Mouse (Mus musculus) forebrain, embryonic 12.5 days (tissue): ENCODE results near the gene Kif26b. TPM values are rescaled to one million over a fixed set of nuclear protein-coding genes. Genes with fewer than 3 reads are reported as not detected.

ENCODE experiments used
- ATAC-seq: fragments of 200-750 bp; cut with Nextera tagmentation; 2 replicates; pipeline ENCODE4 v1.8.0; 2017; ENCODE audit warnings: moderate TSS enrichment; ENCODE audit not compliant: low FRiP score
- H3K27ac ChIP-seq: fragments of 300-500 bp; sonication (generic); 2 replicates; pipeline ENCODE4 v1.5.1; 2016; ENCODE audit warnings: mild to moderate bottlenecking
- H3K27me3 ChIP-seq: fragments of 300-500 bp; sonication (generic); 2 replicates; pipeline ENCODE4 v1.6.1; 2016; ENCODE audit warnings: mild to moderate bottlenecking
- H3K36me3 ChIP-seq: fragments of 300-500 bp; sonication (generic); replicated peaks from 2 replicates; pipeline ENCODE4 v1.6.1; 2016; ENCODE audit warnings: mild to moderate bottlenecking
- H3K4me1 ChIP-seq: fragments of 300-500 bp; sonication (generic); 2 replicates; pipeline ENCODE4 v1.6.1; 2016
- H3K4me2 ChIP-seq: fragments of 300-500 bp; sonication (generic); 2 replicates; pipeline ENCODE4 v1.6.1; 2016; ENCODE audit warnings: mild to moderate bottlenecking, moderate library complexity
- H3K4me3 ChIP-seq: fragments of 300-500 bp; sonication (generic); replicated peaks from 2 replicates; pipeline ENCODE4 v1.5.1; 2016; ENCODE audit warnings: mild to moderate bottlenecking
- H3K9ac ChIP-seq: fragments of 300-500 bp; sonication (generic); 2 replicates; pipeline ENCODE4 v1.6.1; 2016; ENCODE audit warnings: mild to moderate bottlenecking
- H3K9me3 ChIP-seq: fragments of 300-500 bp; sonication (generic); 2 replicates; pipeline ENCODE4 v1.6.1; 2016
- WGBS: fragments of 180-500 bp; shearing (Covaris S2); methylation state at CpG from one replicate; pipeline ENCODE4 v1.1.7; 2016; 5-methylcytosine and 5-hydroxymethylcytosine counted together
- polyA plus RNA-seq: library from polyadenylated mRNA; unstranded; fragments of >200 nt; fragmentation: Nextera tagmentation; extraction: Ambion mirVana; gene quantifications from 2 replicates; pipeline ENCODE4 v1.2.1, GENCODE M21; 2016

Kif26b gene
- polyA plus RNA-seq, 1 experiment from 2014 or later = 7.0 TPM

DNA sequence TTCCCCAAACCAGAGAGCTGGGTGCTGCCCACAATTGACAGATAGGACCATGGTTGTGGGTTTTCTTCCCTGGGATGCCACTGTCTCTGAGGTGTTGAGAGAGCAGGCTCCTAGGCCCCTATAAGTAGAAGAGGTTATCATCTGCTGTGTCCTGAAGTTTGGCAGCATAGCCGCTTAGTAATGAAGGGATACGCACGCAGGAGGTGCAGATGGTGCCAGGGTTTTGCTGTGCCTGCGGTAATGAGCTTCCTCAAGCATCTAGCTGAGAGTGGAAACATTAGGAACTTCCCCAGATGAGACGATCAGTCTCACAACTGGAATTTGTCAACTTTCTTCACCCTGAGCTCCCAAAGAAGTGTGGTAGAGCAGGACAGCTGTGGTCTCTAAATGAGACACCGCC lies 363.5 kb downstream of the Kif26b start:
- Histone ChIP-seq H3K27ac (no peak overlapping the region), H3K27me3 (peaks cover 8% of the 10 kb centered on the region; the same call in 1 of the 2 replicates), H3K9ac (no peak overlapping the region), H3K4me3 (no peak overlapping the region), H3K4me2 (no peak overlapping the region), H3K4me1 (peaks cover 5% of the 10 kb centered on the region; the same call in 1 of the 2 replicates), H3K36me3 (no peaks in the 10 kb centered on the region), H3K9me3 (no peaks in the 10 kb centered on the region)
- ATAC-seq = no peak
- WGBS = 81% methylated on average over 6 of the region's 6 CpGs

GRCm38 (mm10) chr1:178893229-178894080 lies 364.5 kb downstream of the Kif26b start:
- Histone ChIP-seq H3K36me3 (no peaks in the 10 kb centered on the region), H3K9ac (no peak overlapping the region), H3K9me3 (no peaks in the 10 kb centered on the region), H3K4me3 (no peak overlapping the region), H3K4me2 (no peak overlapping the region), H3K27ac (peak overlapping the region; percentile 25; the same call in 1 of the 2 replicates), H3K4me1 (peaks cover 5% of the 10 kb centered on the region; the same call in 1 of the 2 replicates), H3K27me3 (peaks cover 8% of the 10 kb centered on the region; the same call in 1 of the 2 replicates)
- ATAC-seq = peak; percentile 90; the same call in 1 of the 2 replicates
- 62% methylated on average over 11 of the region's 11 CpGs for WGBS

GRCm38 (mm10) chr1:178894081-178894401 lies 365.1 kb downstream of the Kif26b start:
- no peak overlapping the region for H3K27ac ChIP-seq
- WGBS = 85% methylated on average over 3 of the region's 3 CpGs

GRCm38 (mm10) chr1:178895674-178896073 lies 366.7 kb downstream of the Kif26b start:
- H3K36me3 ChIP-seq = no peaks in the 10 kb centered on the region
- no peaks in the 10 kb centered on the region for H3K9me3 ChIP-seq
- peaks cover 5% of the 10 kb centered on the region; the same call in 1 of the 2 replicates for H3K4me1 ChIP-seq
- no peak for ATAC-seq
- H3K27me3 ChIP-seq = 0 out of 2 replicates have a peak, but pooled peaks cover 2% of the 10 kb centered on the region
- no peak overlapping the region for H3K4me2 ChIP-seq
- H3K9ac ChIP-seq = no peak overlapping the region
- WGBS = 90% methylated on average over 4 of the region's 4 CpGs
- no peak overlapping the region for H3K27ac ChIP-seq
- H3K4me3 ChIP-seq = no peak overlapping the region

More at GRCm38 (mm10) chr1:178894081-178894401, 365.1 kb downstream of the Kif26b start:
- no peaks in the 10 kb centered on the region for H3K36me3 ChIP-seq
- H3K4me1 ChIP-seq = peaks cover 5% of the 10 kb centered on the region; the same call in 1 of the 2 replicates
- no peaks in the 10 kb centered on the region for H3K9me3 ChIP-seq
- no peak overlapping the region for H3K9ac ChIP-seq
- peaks cover 8% of the 10 kb centered on the region; the same call in 1 of the 2 replicates for H3K27me3 ChIP-seq
- H3K4me3 ChIP-seq = no peak overlapping the region
- no peak overlapping the region for H3K4me2 ChIP-seq
- peak; percentile 40; the same call in 1 of the 2 replicates for ATAC-seq

- WGBS = 79% methylated on average over 14 of the region's 14 CpGs
- no peaks in the 10 kb centered on the region for H3K9me3 ChIP-seq
Measured at GRCm38 (mm10) chr1:178910951-178911350, 382.0 kb downstream of the Kif26b start.

GRCm38 (mm10) chr1:178912936-178913716 lies 384.2 kb downstream of the Kif26b start:
- no peak overlapping the region for H3K9ac ChIP-seq
- H3K4me1 ChIP-seq = peaks cover 29% of the 10 kb centered on the region
- no peak overlapping the region for H3K4me3 ChIP-seq
- H3K27me3 ChIP-seq = peaks cover 26% of the 10 kb centered on the region
- ATAC-seq = no peak; the same call in 1 of the 2 replicates
- no peak overlapping the region for H3K4me2 ChIP-seq
- H3K36me3 ChIP-seq = no peaks in the 10 kb centered on the region
- no peaks in the 10 kb centered on the region for H3K9me3 ChIP-seq
- WGBS = 55% methylated on average over 6 of the region's 6 CpGs
- no peak overlapping the region for H3K27ac ChIP-seq

More at GRCm38 (mm10) chr1:178910951-178911350, 382.0 kb downstream of the Kif26b start:
- no peak overlapping the region for H3K27ac ChIP-seq
- H3K4me1 ChIP-seq = peaks cover 23% of the 10 kb centered on the region
- H3K36me3 ChIP-seq = no peaks in the 10 kb centered on the region
- no peak for ATAC-seq
- no peak overlapping the region for H3K9ac ChIP-seq
- H3K4me2 ChIP-seq = no peak overlapping the region
- H3K4me3 ChIP-seq = no peak overlapping the region
- peaks cover 9% of the 10 kb centered on the region; the same call in 1 of the 2 replicates for H3K27me3 ChIP-seq

DNA sequence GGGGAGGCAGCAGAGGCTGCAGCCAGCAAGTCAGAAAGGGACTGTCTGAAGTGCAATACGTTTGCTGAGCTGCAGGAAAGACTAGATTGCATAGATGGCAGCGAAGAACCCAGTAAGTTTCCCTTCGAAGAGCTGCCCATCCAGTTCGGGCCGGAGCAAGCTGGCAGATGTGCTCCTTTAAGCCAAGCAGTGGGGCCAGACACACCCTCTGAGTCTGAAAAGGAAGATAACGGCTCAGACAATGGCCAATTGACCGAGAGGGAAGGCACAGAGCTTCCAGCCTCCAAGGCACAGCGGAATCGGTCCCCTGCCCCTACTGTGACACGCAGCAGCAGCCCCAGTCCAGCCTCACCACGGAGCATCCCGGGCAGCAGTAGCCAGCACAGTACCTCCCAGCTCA lies 386.1 kb downstream of the Kif26b start:
- 48% methylated on average over 12 of the region's 12 CpGs for WGBS
- H3K27me3 ChIP-seq = peaks cover 32% of the 10 kb centered on the region
- H3K27ac ChIP-seq = no peak overlapping the region
- no peak for ATAC-seq
- no peak overlapping the region for H3K9ac ChIP-seq
- H3K4me3 ChIP-seq = no peak overlapping the region
- peaks cover 29% of the 10 kb centered on the region for H3K4me1 ChIP-seq
- no peaks in the 10 kb centered on the region for H3K36me3 ChIP-seq
- H3K9me3 ChIP-seq = no peaks in the 10 kb centered on the region
- no peak overlapping the region for H3K4me2 ChIP-seq

- Histone ChIP-seq H3K4me2 (peak overlapping the region; percentile 29), H3K9ac (no peak overlapping the region), H3K27me3 (peaks cover 32% of the 10 kb centered on the region), H3K27ac (no peak overlapping the region), H3K4me1 (peaks cover 26% of the 10 kb centered on the region), H3K36me3 (no peaks in the 10 kb centered on the region), H3K9me3 (no peaks in the 10 kb centered on the region), H3K4me3 (0 out of 2 replicates have a peak overlapping the region, but pooled peaks have one; percentile 8)
- 51% methylated on average over 31 of the region's 31 CpGs for WGBS
- ATAC-seq = no peak
Measured at GRCm38 (mm10) chr1:178917194-178917902, 388.4 kb downstream of the Kif26b start.

- no peak for ATAC-seq
- no peak overlapping the region for H3K4me3 ChIP-seq
- H3K36me3 ChIP-seq = no peaks in the 10 kb centered on the region
- no peak overlapping the region for H3K4me2 ChIP-seq
- H3K27ac ChIP-seq = no peak overlapping the region
- H3K9ac ChIP-seq = no peak overlapping the region
- no peaks in the 10 kb centered on the region for H3K27me3 ChIP-seq
- 86% methylated on average over 8 of the region's 8 CpGs for WGBS
- H3K4me1 ChIP-seq = no peaks in the 10 kb centered on the region; the same call in 1 of the 2 replicates
- H3K9me3 ChIP-seq = no peaks in the 10 kb centered on the region
Measured at GRCm38 (mm10) chr1:178924492-178925183, 395.7 kb downstream of the Kif26b start.

GRCm38 (mm10) chr1:178929531-178929930 lies 400.6 kb downstream of the Kif26b start:
- Histone ChIP-seq H3K4me1 (no peaks in the 10 kb centered on the region), H3K9me3 (no peaks in the 10 kb centered on the region), H3K27me3 (no peaks in the 10 kb centered on the region), H3K27ac (no peak overlapping the region), H3K36me3 (no peaks in the 10 kb centered on the region), H3K4me2 (no peak overlapping the region), H3K9ac (no peak overlapping the region), H3K4me3 (no peak overlapping the region)
- ATAC-seq = no peak
- 74% methylated on average over 4 of the region's 4 CpGs for WGBS

- 76% methylated on average over 6 of the region's 6 CpGs for WGBS
Measured at GRCm38 (mm10) chr1:178933953-178934637, 405.2 kb downstream of the Kif26b start.

More at GRCm38 (mm10) chr1:178933953-178934637, 405.2 kb downstream of the Kif26b start:
- peaks cover 7% of the 10 kb centered on the region for H3K4me1 ChIP-seq
- H3K27ac ChIP-seq = no peak overlapping the region
- H3K36me3 ChIP-seq = no peaks in the 10 kb centered on the region
- H3K9me3 ChIP-seq = no peaks in the 10 kb centered on the region
- H3K4me3 ChIP-seq = no peak overlapping the region
- H3K4me2 ChIP-seq = no peak overlapping the region
- H3K27me3 ChIP-seq = no peaks in the 10 kb centered on the region
- H3K9ac ChIP-seq = no peak overlapping the region
- ATAC-seq = no peak
